Mouse (Mus musculus) midbrain, postnatal 0 days (tissue): ENCODE results near the gene Coasy. TPM values are rescaled to one million over a fixed set of nuclear protein-coding genes. Genes with fewer than 3 reads are reported as not detected.
A peak's percentile ranks its signal among the peaks of the same experiment; 100 is the strongest.

ENCODE experiments used
- ATAC-seq: fragments of 200-750 bp; cut with Nextera tagmentation; 2 replicates; pipeline ENCODE4 v1.8.0; 2017; ENCODE audit warnings: moderate number of reproducible peaks, mild to moderate bottlenecking, moderate TSS enrichment, moderate library complexity; ENCODE audit not compliant: low FRiP score
- DNase-seq: peaks from one replicate; pipeline ENCODE4 v3.0.0-alpha.2; 2015; ENCODE audit warnings: low spot score
- H3K27ac ChIP-seq: fragments of 300-500 bp; sonication (generic); 2 replicates; pipeline ENCODE4 v1.5.1; 2014; ENCODE audit warnings: low read depth, mild to moderate bottlenecking, low read length, mixed read lengths
- H3K27me3 ChIP-seq: fragments of 300-500 bp; sonication (generic); 2 replicates; pipeline ENCODE4 v1.6.1; 2014; ENCODE audit warnings: low read length, control low read depth, mixed read lengths; ENCODE audit not compliant: insufficient read depth
- H3K36me3 ChIP-seq: fragments of 300-500 bp; sonication (generic); 2 replicates; pipeline ENCODE4 v1.6.1; 2014; ENCODE audit warnings: low read length, control low read depth, mixed read lengths; ENCODE audit not compliant: insufficient read depth
- H3K4me1 ChIP-seq: fragments of 300-500 bp; sonication (generic); 2 replicates; pipeline ENCODE4 v1.6.1; 2014; ENCODE audit warnings: mild to moderate bottlenecking, control low read depth, antibody characterized with exemption, low read length, mixed read lengths; ENCODE audit not compliant: insufficient read depth
- H3K4me2 ChIP-seq: fragments of 300-500 bp; sonication (generic); 2 replicates; pipeline ENCODE4 v1.6.1; 2014; ENCODE audit warnings: low read depth, mild to moderate bottlenecking, low read length, mixed read lengths; ENCODE audit not compliant: poor library complexity, severe bottlenecking
- H3K4me3 ChIP-seq: fragments of 300-500 bp; sonication (generic); 2 replicates; pipeline ENCODE4 v1.5.1; 2014; ENCODE audit warnings: low read depth, mild to moderate bottlenecking, low read length, moderate library complexity
- H3K9ac ChIP-seq: fragments of 300-500 bp; sonication (generic); replicated peaks from 2 replicates; pipeline ENCODE4 v1.6.1; 2014; ENCODE audit warnings: mild to moderate bottlenecking, low read length, moderate library complexity, mixed read lengths; ENCODE audit not compliant: poor library complexity, severe bottlenecking
- H3K9me3 ChIP-seq: fragments of 300-500 bp; sonication (generic); 2 replicates; pipeline ENCODE4 v1.6.1; 2016; ENCODE audit warnings: low read length, control low read depth
- CTCF ChIP-seq: IDR thresholded peaks from 2 replicates; pipeline ENCODE4 v1.5.1; 2016; ENCODE audit warnings: antibody characterized with exemption, mild to moderate bottlenecking
- WGBS: fragments of 180-500 bp; shearing (Covaris S2); extraction: QIAGEN DNeasy Blood & Tissue Kit; methylation state at CpG from one replicate; pipeline ENCODE4 v1.1.7; 2014; 5-methylcytosine and 5-hydroxymethylcytosine counted together
- polyA plus RNA-seq: library from polyadenylated mRNA; unstranded; fragments of >200 nt; fragmentation: Nextera tagmentation; extraction: Ambion mirVana; gene quantifications from 2 replicates; pipeline ENCODE4 v1.2.1, GENCODE M21; 2015
- total RNA-seq: library from RNA; depleted of rRNA; stranded (reverse); fragments of >200 nt; gene quantifications from 2 replicates; pipeline ENCODE4 v1.2.3, GENCODE M21; 2014; rRNA removed

Gene Coasy
- total RNA-seq (41.8 and 48.7 TPM in 2 replicates), polyA plus RNA-seq (31.5 and 34.1 TPM in 2 replicates)

- ATAC-seq (peak; percentile 88), DNase-seq (peak; percentile 96)
- Histone ChIP-seq H3K9me3 (no peaks in the 10 kb centered on the region), H3K4me1 (peaks cover 12% of the 10 kb centered on the region; the same call in 1 of the 2 replicates), H3K4me2 (peak within 1 kb of the TSS; percentile 99), H3K9ac (peak within 1 kb of the TSS; percentile 88), H3K27ac (peak within 1 kb of the TSS; percentile 80), H3K27me3 (peaks cover 29% of the 10 kb centered on the region), H3K4me3 (peak within 1 kb of the TSS; percentile 66), H3K36me3 (peaks cover 8% of the 10 kb centered on the region; the same call in 1 of the 2 replicates)
- WGBS: under 1% methylated on average over 46 of the region's 51 CpGs
- peak; percentile 75 for TF ChIP-seq CTCF
These were observed at the start of gene Coasy for GRCm38 (mm10) chr11:101082208-101083082. TSS of gene Coasy (plus strand) at chr11:101082565.

GRCm38 (mm10) chr11:101033856-101034500 is 48.4 kb upstream of the Coasy start:
- H3K27me3 ChIP-seq: no peaks in the 10 kb centered on the region
- H3K4me2 ChIP-seq: no peak overlapping the region
- H3K27ac ChIP-seq: no peak overlapping the region
- H3K9ac ChIP-seq: no peak overlapping the region
- H3K4me3 ChIP-seq: no peak overlapping the region
- H3K9me3 ChIP-seq: no peaks in the 10 kb centered on the region
- ATAC-seq (no peak), DNase-seq (no peak)
- TF ChIP-seq CTCF: no peak
- H3K36me3 ChIP-seq: peaks cover 75% of the 10 kb centered on the region
- no peaks in the 10 kb centered on the region for H3K4me1 ChIP-seq
- WGBS: 97% methylated on average over 17 of the region's 17 CpGs

GRCm38 (mm10) chr11:101034614-101035327 is 47.6 kb upstream of the Coasy start:
- peaks cover 79% of the 10 kb centered on the region for H3K36me3 ChIP-seq
- DNase-seq: no peak
- ATAC-seq: no peak
- no peaks in the 10 kb centered on the region for H3K9me3 ChIP-seq
- no peaks in the 10 kb centered on the region for H3K27me3 ChIP-seq
- H3K27ac ChIP-seq: no peak overlapping the region
- no peak overlapping the region for H3K9ac ChIP-seq
- no peak overlapping the region for H3K4me2 ChIP-seq
- WGBS: 92% methylated on average over 8 of the region's 8 CpGs
- H3K4me3 ChIP-seq: no peak overlapping the region
- H3K4me1 ChIP-seq: no peaks in the 10 kb centered on the region
- no peak for TF ChIP-seq CTCF

- Histone ChIP-seq H3K4me2 (no peak overlapping the region), H3K27me3 (no peaks in the 10 kb centered on the region), H3K27ac (no peak overlapping the region), H3K9me3 (no peaks in the 10 kb centered on the region), H3K9ac (no peak overlapping the region), H3K4me3 (no peak overlapping the region), H3K36me3 (peaks cover 79% of the 10 kb centered on the region), H3K4me1 (no peaks in the 10 kb centered on the region)
- 79% methylated on average over 4 of the region's 4 CpGs for WGBS
- TF ChIP-seq CTCF: no peak
- ATAC-seq (no peak), DNase-seq (no peak)
These were observed 47.1 kb upstream of the Coasy start for GRCm38 (mm10) chr11:101035328-101035695.

GRCm38 (mm10) chr11:101037795-101038194 is 44.6 kb upstream of the Coasy start:
- Histone ChIP-seq H3K4me2 (no peak overlapping the region), H3K27ac (no peak overlapping the region), H3K27me3 (no peaks in the 10 kb centered on the region), H3K4me3 (no peak overlapping the region), H3K4me1 (no peaks in the 10 kb centered on the region), H3K9me3 (no peaks in the 10 kb centered on the region), H3K9ac (no peak overlapping the region), H3K36me3 (peaks cover 83% of the 10 kb centered on the region)
- whole genome bisulfite sequencing: 77% methylated on average over 10 of the region's 10 CpGs
- DNase-seq (no peak), ATAC-seq (no peak)
- TF ChIP-seq CTCF: no peak
